ENCODE assay signal across 23 mouse cellular contexts in genomic region chr3:41551671-41552070, GRCm38 (mm10). TPM values are rescaled to one million over a fixed set of nuclear protein-coding genes. Genes with fewer than 3 reads are reported as not detected.
DNase-seq lines count a peak whose midpoint lies in the region; ATAC-seq lines count a peak whose summit lies in the region.
"Had no signal": no experiment of that assay in that cellular context is flagged by ENCODE, and none has a peak within 500 bp of the region (broad histone marks: within the 10 kb centered on the region; RNA-seq: fewer than 3 reads in every experiment).

No protein-coding gene starts in this region.

- no peak overlapping the region for H3K4me3 ChIP-seq in heart, embryonic 12.5 days
- H3K4me3 ChIP-seq in liver, embryonic 11.5 days (ENCODE audit: low read depth, low read length): no peak overlapping the region
- H3K4me3 ChIP-seq in stomach, embryonic 16.5 days (replicated peaks; ENCODE audit: low read length): no peak overlapping the region
- no peak overlapping the region for H3K4me3 ChIP-seq in forebrain, embryonic 16.5 days (replicated peaks; ENCODE audit: low read length)
- H3K4me3 ChIP-seq: embryonic facial prominence, embryonic 12.5 days; erythroblast, embryonic 14.5 days; forebrain, embryonic 15.5 days; heart, embryonic 13.5 days; hindbrain, embryonic 15.5 days; limb, embryonic 12.5 days had no signal

- 0 out of 2 replicates have a peak, but pooled peaks have one; percentile 48 for ATAC-seq in heart, embryonic 12.5 days (ENCODE audit: insufficient number of reproducible peaks, low FRiP score)
- peak; percentile 81 for ATAC-seq in liver, embryonic 11.5 days (replicated peaks; ENCODE audit: low FRiP score)
- peak; percentile 25; the same call in 1 of the 2 replicates for ATAC-seq in stomach, embryonic 16.5 days (ENCODE audit: insufficient read depth, low FRiP score)
- no peak for ATAC-seq in forebrain, embryonic 16.5 days
- ATAC-seq: forebrain, embryonic 15.5 days had no signal

- H3K9me3 ChIP-seq in heart, embryonic 12.5 days (replicated peaks): no peaks in the 10 kb centered on the region
- no peaks in the 10 kb centered on the region for H3K9me3 ChIP-seq in liver, embryonic 11.5 days (ENCODE audit: control insufficient read depth, low read length)
- H3K9me3 ChIP-seq in stomach, embryonic 16.5 days (replicated peaks; ENCODE audit: control insufficient read depth, low read length): no peaks in the 10 kb centered on the region; the same call in 1 of the 2 replicates
- no peaks in the 10 kb centered on the region for H3K9me3 ChIP-seq in forebrain, embryonic 16.5 days (ENCODE audit: control insufficient read depth, low read length)
- H3K9me3 ChIP-seq: embryonic facial prominence, embryonic 12.5 days; forebrain, embryonic 15.5 days; heart, embryonic 13.5 days; hindbrain, embryonic 15.5 days had no signal

- H3K27me3 ChIP-seq in heart, embryonic 12.5 days (replicated peaks): no peaks in the 10 kb centered on the region
- H3K27me3 ChIP-seq in liver, embryonic 11.5 days (replicated peaks; ENCODE audit: control insufficient read depth, insufficient read depth, low read length): no peaks in the 10 kb centered on the region
- H3K27me3 ChIP-seq in stomach, embryonic 16.5 days (ENCODE audit: control insufficient read depth, insufficient read depth, low read length): no peaks in the 10 kb centered on the region
- no peaks in the 10 kb centered on the region for H3K27me3 ChIP-seq in forebrain, embryonic 16.5 days (replicated peaks; ENCODE audit: control insufficient read depth, insufficient read depth, low read length)
- H3K27me3 ChIP-seq: embryonic facial prominence, embryonic 12.5 days; forebrain, embryonic 15.5 days; heart, embryonic 13.5 days; hindbrain, embryonic 15.5 days; limb, embryonic 12.5 days had no signal

- WGBS in heart, embryonic 12.5 days: 38% methylated on average over 3 of the region's 3 CpGs
- WGBS in liver, embryonic 11.5 days: 39% methylated on average over 3 of the region's 3 CpGs
- WGBS in stomach, embryonic 16.5 days: 65% methylated on average over 3 of the region's 3 CpGs
- WGBS in forebrain, embryonic 16.5 days: 69% methylated on average over 3 of the region's 3 CpGs

- peaks cover 21% of the 10 kb centered on the region for H3K4me1 ChIP-seq in heart, embryonic 12.5 days (replicated peaks)
- peaks cover 15% of the 10 kb centered on the region for H3K4me1 ChIP-seq in liver, embryonic 11.5 days (replicated peaks; ENCODE audit: control insufficient read depth, insufficient read depth, low read length)
- H3K4me1 ChIP-seq in stomach, embryonic 16.5 days (ENCODE audit: control insufficient read depth, insufficient read depth, low read length): no peaks in the 10 kb centered on the region
- no peaks in the 10 kb centered on the region for H3K4me1 ChIP-seq in forebrain, embryonic 16.5 days (replicated peaks; ENCODE audit: control insufficient read depth, insufficient read depth, low read length)
- H3K4me1 ChIP-seq: embryonic facial prominence, embryonic 12.5 days; forebrain, embryonic 15.5 days; hindbrain, embryonic 15.5 days; limb, embryonic 12.5 days had no signal

- H3K9ac ChIP-seq in heart, embryonic 12.5 days: no peak overlapping the region
- no peak overlapping the region for H3K9ac ChIP-seq in liver, embryonic 11.5 days (ENCODE audit: low read depth, low read length)
- H3K9ac ChIP-seq in stomach, embryonic 16.5 days (ENCODE audit: low read length): no peak overlapping the region
- no peak overlapping the region for H3K9ac ChIP-seq in forebrain, embryonic 16.5 days (replicated peaks; ENCODE audit: low read depth, low read length)
- H3K9ac ChIP-seq: embryonic facial prominence, embryonic 12.5 days; forebrain, embryonic 15.5 days; heart, embryonic 13.5 days; hindbrain, embryonic 15.5 days; limb, embryonic 12.5 days; lung, embryonic 14.5 days had no signal

- DNase-seq in heart, adult 8-10 months (ENCODE audit: low spot score): no peak
- peak; percentile 15 for DNase-seq in adrenal gland, postnatal 25 days
- no peak for DNase-seq in liver, embryonic 11.5 days (ENCODE audit: low spot score)
- no peak for DNase-seq in thymus, postnatal 0 days (ENCODE audit: low spot score)
- no peak for DNase-seq in left cerebral cortex, adult 11 months (ENCODE audit: low spot score)
- DNase-seq: cerebellum, adult 9-11 months; gastrocnemius, postnatal 25 days; kidney, adult 18-20 months; kidney, postnatal 25 days; lung, embryonic 14.5 days; lung, postnatal 4 days; right cerebral cortex, postnatal 25 days; thymus, postnatal 14 days had no signal

- no peak overlapping the region for H3K27ac ChIP-seq in heart, embryonic 12.5 days (ENCODE audit: poor library complexity, severe bottlenecking)
- H3K27ac ChIP-seq in liver, embryonic 11.5 days (ENCODE audit: low read depth, low read length): no peak overlapping the region
- H3K27ac ChIP-seq in stomach, embryonic 16.5 days (ENCODE audit: low read length): no peak overlapping the region
- no peak overlapping the region for H3K27ac ChIP-seq in forebrain, embryonic 16.5 days (ENCODE audit: low read length)
- H3K27ac ChIP-seq: embryonic facial prominence, embryonic 12.5 days; forebrain, embryonic 15.5 days; heart, embryonic 13.5 days; hindbrain, embryonic 15.5 days; limb, embryonic 12.5 days had no signal

- H3K36me3 ChIP-seq in heart, embryonic 12.5 days: no peaks in the 10 kb centered on the region
- no peaks in the 10 kb centered on the region for H3K36me3 ChIP-seq in liver, embryonic 11.5 days (ENCODE audit: control insufficient read depth, insufficient read depth, low read length)
- H3K36me3 ChIP-seq in stomach, embryonic 16.5 days (ENCODE audit: control insufficient read depth, insufficient read depth, low read length): no peaks in the 10 kb centered on the region
- H3K36me3 ChIP-seq in forebrain, embryonic 16.5 days (ENCODE audit: control insufficient read depth, insufficient read depth): no peaks in the 10 kb centered on the region
- H3K36me3 ChIP-seq: embryonic facial prominence, embryonic 12.5 days; forebrain, embryonic 15.5 days; heart, embryonic 13.5 days; hindbrain, embryonic 15.5 days; limb, embryonic 12.5 days had no signal

- H3K4me2 ChIP-seq in heart, embryonic 12.5 days: no peak overlapping the region
- H3K4me2 ChIP-seq in liver, embryonic 11.5 days: peak overlapping the region; percentile 5
- H3K4me2 ChIP-seq in stomach, embryonic 16.5 days (ENCODE audit: low read depth, low read length): no peak overlapping the region
- no peak overlapping the region for H3K4me2 ChIP-seq in forebrain, embryonic 16.5 days (ENCODE audit: low read length)
- H3K4me2 ChIP-seq: embryonic facial prominence, embryonic 12.5 days; forebrain, embryonic 15.5 days; heart, embryonic 13.5 days; hindbrain, embryonic 15.5 days; limb, embryonic 12.5 days; lung, embryonic 14.5 days; midbrain, embryonic 11.5 days had no signal

RNA-seq across cellular contexts. Expression of gene Jade1, which starts 3.9 kb away (rescaled TPM):
- polyA plus RNA-seq in heart, embryonic 12.5 days (2016; fragmentation: Nextera tagmentation; extraction: Ambion mirVana): 17.4 and 19.3 TPM in 2 replicates
- 10 to 100 TPM; 26.5 to 40.1 (median 28.9) TPM for total RNA-seq in heart, adult 8-10 months (2022)
- 50.1 and 56.5 TPM in 2 replicates for total RNA-seq in adrenal gland, postnatal 25 days (2021)
- polyA plus RNA-seq in liver, embryonic 11.5 days (2014; fragmentation: Nextera tagmentation; extraction: Ambion mirVana): 16.7 and 18.6 TPM in 2 replicates
- polyA plus RNA-seq in stomach, embryonic 16.5 days (2015; fragmentation: Nextera tagmentation; extraction: Ambion mirVana): 11.5 and 11.6 TPM in 2 replicates
- 19.8 and 20.1 TPM in 2 replicates for polyA plus RNA-seq in thymus, postnatal 0 days (2015; fragmentation: Nextera tagmentation; extraction: Ambion mirVana)
- polyA plus RNA-seq in forebrain, embryonic 16.5 days (2015; fragmentation: Nextera tagmentation; extraction: Ambion mirVana): 20.7 and 23.6 TPM in 2 replicates
